Mouse (Mus musculus) cerebellum, adult 2 months (tissue): ENCODE measurements around the gene Car7.

ENCODE experiments used
- CTCF ChIP-seq: fragments of 200-500 bp; IDR thresholded peaks from 2 replicates; pipeline ENCODE4 v1.5.1; 2011; ENCODE audit warnings: low read depth, mild to moderate bottlenecking, control low read depth, low read length, moderate library complexity, borderline replicate concordance; ENCODE audit not compliant: insufficient read depth
- POLR2A ChIP-seq: fragments of 200-500 bp; IDR thresholded peaks from 2 replicates; pipeline ENCODE4 v1.6.1; 2011; ENCODE audit warnings: low read length, control low read depth, borderline replicate concordance; ENCODE audit not compliant: insufficient read depth

DNA sequence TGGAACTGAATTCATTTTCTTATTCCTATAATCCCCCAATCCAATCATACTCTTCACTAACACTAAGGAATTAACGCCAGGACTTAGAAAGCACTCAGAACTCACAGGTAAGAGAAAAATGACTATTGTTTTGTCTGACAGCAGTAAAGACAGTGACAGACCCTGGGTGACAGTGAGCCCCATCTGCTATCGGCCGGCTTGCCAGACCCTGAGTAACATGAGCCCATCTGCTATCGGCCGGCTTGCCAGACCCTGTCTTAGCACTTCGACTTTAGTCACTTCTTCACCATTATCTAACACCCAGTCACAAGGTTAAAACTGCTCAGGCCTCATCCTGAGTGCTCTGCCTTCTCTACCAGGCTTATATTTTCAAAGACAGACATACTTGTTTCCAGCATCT is 4.8 kb upstream of the Car7 start:
- TF ChIP-seq POLR2A (no peak), CTCF (no peak)
